Comparison of ENCODE assay signal across 20 mouse cellular contexts in genomic region chr7:78347464-78347863, GRCm38 (mm10).
DNase-seq lines count a peak whose midpoint lies in the region; ATAC-seq lines count a peak whose summit lies in the region.
"Had no signal": no experiment of that assay in that cellular context is flagged by ENCODE, and none has a peak within 500 bp of the region (broad histone marks: within the 10 kb centered on the region; RNA-seq: fewer than 3 reads in every experiment).

No protein-coding gene starts in this region.

- intact Hi-C loops in heart, postnatal 25 days (cut with DNase I), result no loop called here

- peak; percentile 65 for DNase-seq in heart, adult 11 months
- DNase-seq in heart, postnatal 25 days (ENCODE audit: low spot score), result no peak
- DNase-seq in right cerebral cortex, adult 18-20 months, result peak; percentile 11
- DNase-seq in right cerebral cortex, postnatal 36 days (ENCODE audit: low spot score in 2 of 2), result no peak
- DNase-seq in brain, adult 2 months (ENCODE audit: low read depth, low spot score), result peak; percentile 58
- DNase-seq: adrenal gland, adult 2 months; adrenal gland, postnatal 14 days; B cell, adult 2 months; cerebellum, adult 11-12 months; cerebellum, adult 8-10 months; cerebellum, postnatal 10 days; cerebellum, postnatal 36 days; embryo, embryonic 11 days; gastrocnemius, postnatal 25 days; heart, postnatal 36 days had no signal

- no peak for ATAC-seq in erythroblast, adult 5-6 weeks (replicated peaks; ENCODE audit: low FRiP score, poor library complexity, severe bottlenecking)
- ATAC-seq: forebrain, embryonic 13.5 days; forebrain, embryonic 16.5 days; intestine, postnatal 0 days; Patski had no signal

Comparison
In these comparisons a context has a peak if more than half of its experiments do, and no peak if none do; other contexts are left out.
1. DNase-seq: peak in heart, adult 11 months (single experiment), right cerebral cortex, adult 18-20 months (single experiment) and brain, adult 2 months (single experiment); none in heart, postnatal 25 days (single experiment) and right cerebral cortex, postnatal 36 days (0 of 2).